Mouse (Mus musculus) neural tube, embryonic 13.5 days (tissue): ENCODE measurements around the gene Rasl10b. TPM values are rescaled to one million over a fixed set of nuclear protein-coding genes. Genes with fewer than 3 reads are reported as not detected.

ENCODE experiments used
- ATAC-seq: fragments of 200-750 bp; cut with Nextera tagmentation; 2 replicates; pipeline ENCODE4 v1.8.0; 2017; ENCODE audit warnings: low read depth, mild to moderate bottlenecking, moderate TSS enrichment, moderate library complexity
- H3K27ac ChIP-seq: fragments of 300-500 bp; sonication (generic); replicated peaks from 2 replicates; pipeline ENCODE4 v1.5.1; 2015; ENCODE audit warnings: moderate library complexity, mild to moderate bottlenecking, inconsistent platforms
- H3K27me3 ChIP-seq: fragments of 300-500 bp; sonication (generic); 2 replicates; pipeline ENCODE4 v1.6.1; 2015; ENCODE audit warnings: mild to moderate bottlenecking, inconsistent platforms
- H3K36me3 ChIP-seq: fragments of 300-500 bp; sonication (generic); 2 replicates; pipeline ENCODE4 v1.6.1; 2015; ENCODE audit warnings: mild to moderate bottlenecking, inconsistent platforms
- H3K4me1 ChIP-seq: fragments of 300-500 bp; sonication (generic); replicated peaks from 2 replicates; pipeline ENCODE4 v1.6.1; 2015; ENCODE audit warnings: inconsistent platforms
- H3K4me2 ChIP-seq: fragments of 300-500 bp; sonication (generic); 2 replicates; pipeline ENCODE4 v1.6.1; 2015; ENCODE audit warnings: inconsistent platforms, mild to moderate bottlenecking, moderate library complexity
- H3K4me3 ChIP-seq: fragments of 300-500 bp; sonication (generic); 2 replicates; pipeline ENCODE4 v1.5.1; 2015; ENCODE audit warnings: mild to moderate bottlenecking, inconsistent platforms
- H3K9ac ChIP-seq: fragments of 300-500 bp; sonication (generic); 2 replicates; pipeline ENCODE4 v1.6.1; 2015; ENCODE audit warnings: moderate library complexity, mild to moderate bottlenecking, inconsistent platforms
- H3K9me3 ChIP-seq: fragments of 300-500 bp; sonication (generic); 2 replicates; pipeline ENCODE4 v1.6.1; 2016; ENCODE audit warnings: inconsistent platforms
- WGBS: fragments of 180-500 bp; shearing (Covaris S2); methylation state at CpG from one replicate; pipeline ENCODE4 v1.1.7; 2015; 5-methylcytosine and 5-hydroxymethylcytosine counted together
- polyA plus RNA-seq: library from polyadenylated mRNA; unstranded; fragments of >200 nt; fragmentation: Nextera tagmentation; extraction: Ambion mirVana; gene quantifications from 2 replicates; pipeline ENCODE4 v1.2.1, GENCODE M21; 2015

The Rasl10b gene
- 24.2 and 25.3 TPM in 2 replicates for polyA plus RNA-seq

DNA sequence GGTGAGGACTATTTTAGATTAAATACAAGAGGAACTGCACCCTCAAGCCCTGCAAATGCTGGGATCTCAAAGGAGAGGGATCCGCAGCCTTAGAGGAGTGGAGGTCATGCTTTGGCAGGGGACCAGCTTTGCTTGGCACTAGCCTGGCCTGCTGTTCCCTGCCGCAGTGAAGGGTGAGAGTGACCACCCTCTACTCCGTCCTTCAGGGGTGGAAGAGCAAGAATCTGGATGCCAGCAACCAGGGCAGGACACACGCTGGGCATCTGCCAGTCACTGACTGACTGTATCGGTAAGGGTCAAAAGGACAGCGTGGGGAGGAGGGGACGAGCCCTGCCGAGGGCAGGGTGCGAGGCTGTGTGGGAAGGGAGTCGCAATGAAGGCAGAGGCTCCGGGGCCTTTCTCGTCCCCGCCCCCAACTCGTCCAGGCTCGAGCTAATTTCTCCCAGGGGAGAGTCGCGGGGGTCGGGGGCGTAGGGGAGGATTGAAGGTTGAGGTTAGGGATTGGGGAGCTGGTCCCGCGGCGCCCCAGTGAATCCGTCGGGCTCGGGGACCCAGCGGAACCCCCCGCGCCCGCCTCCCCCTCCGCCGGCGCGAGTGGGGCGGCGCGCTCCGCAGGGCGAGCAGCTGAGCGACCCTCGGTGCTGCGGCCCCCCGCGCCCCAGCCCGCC, at the start of gene Rasl10b:
TSS of gene Rasl10b (plus strand) at position 51 of the 668 bp plus-strand sequence.
- H3K9me3 ChIP-seq = no peaks in the 10 kb centered on the region
- H3K9ac ChIP-seq = peak within 1 kb of the TSS; percentile 96
- WGBS = 2% methylated on average over 32 of the region's 44 CpGs
- ATAC-seq = peak; percentile 90
- peak within 1 kb of the TSS; percentile 49 for H3K27ac ChIP-seq
- peaks cover 35% of the 10 kb centered on the region for H3K4me1 ChIP-seq
- no peaks in the 10 kb centered on the region for H3K36me3 ChIP-seq
- H3K4me3 ChIP-seq = peak within 1 kb of the TSS; percentile 88
- H3K4me2 ChIP-seq = peak within 1 kb of the TSS; percentile 84
- H3K27me3 ChIP-seq = peaks cover 4% of the 10 kb centered on the region; the same call in 1 of the 2 replicates

DNA sequence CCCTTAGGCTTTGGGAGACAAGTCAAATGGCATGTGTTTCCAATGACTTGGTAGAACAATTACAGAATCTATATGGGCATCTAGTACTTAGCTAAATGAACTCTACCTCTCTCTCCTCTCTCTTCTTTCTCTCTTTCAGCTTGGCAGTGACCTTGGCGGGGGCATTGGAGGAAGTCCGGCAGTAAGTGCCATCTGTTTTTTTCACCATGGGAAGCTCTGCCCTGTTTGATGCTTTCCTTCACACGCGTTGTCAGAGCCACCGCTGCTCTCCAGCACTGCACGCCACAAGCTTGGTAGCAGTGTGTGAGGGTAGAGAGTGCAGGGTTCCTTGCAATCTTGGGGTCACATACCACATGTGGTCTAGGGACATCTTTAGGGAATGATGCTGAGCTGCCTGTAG, 44.3 kb upstream of the Rasl10b start:
- H3K9ac ChIP-seq = no peak overlapping the region
- no peak for ATAC-seq
- no peaks in the 10 kb centered on the region for H3K9me3 ChIP-seq
- H3K36me3 ChIP-seq = peaks cover 46% of the 10 kb centered on the region
- H3K4me1 ChIP-seq = no peaks in the 10 kb centered on the region
- H3K27me3 ChIP-seq = no peaks in the 10 kb centered on the region
- H3K4me3 ChIP-seq = no peak overlapping the region
- no peak overlapping the region for H3K4me2 ChIP-seq
- H3K27ac ChIP-seq = no peak overlapping the region
- 89% methylated on average over 6 of the region's 6 CpGs for WGBS

DNA sequence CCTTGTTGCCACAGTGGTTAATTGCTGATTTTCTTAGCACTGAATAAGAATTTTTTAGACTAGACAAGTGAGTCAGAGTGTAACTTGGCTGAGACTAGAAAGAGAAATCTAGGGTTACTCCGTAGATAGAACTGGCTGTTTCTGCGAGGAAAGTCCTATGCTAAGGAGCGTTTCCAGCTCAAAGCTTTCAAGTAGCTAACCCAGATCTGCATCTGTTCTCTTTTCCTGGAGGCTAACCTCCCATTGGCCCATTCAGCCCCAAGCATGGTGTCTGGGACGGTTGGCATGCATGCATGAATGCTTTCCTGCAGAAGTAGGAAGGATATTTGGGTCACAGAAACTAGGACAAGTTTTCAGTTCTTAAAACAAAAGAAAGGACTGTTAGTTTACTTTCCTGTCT, 37.7 kb upstream of the Rasl10b start:
- H3K4me3 ChIP-seq = no peak overlapping the region
- ATAC-seq = no peak
- H3K4me2 ChIP-seq = no peak overlapping the region
- no peaks in the 10 kb centered on the region for H3K27me3 ChIP-seq
- 89% methylated on average over 4 of the region's 4 CpGs for WGBS
- no peak overlapping the region for H3K9ac ChIP-seq
- no peak overlapping the region for H3K27ac ChIP-seq
- H3K9me3 ChIP-seq = no peaks in the 10 kb centered on the region
- peaks cover 85% of the 10 kb centered on the region for H3K36me3 ChIP-seq
- H3K4me1 ChIP-seq = no peaks in the 10 kb centered on the region

DNA sequence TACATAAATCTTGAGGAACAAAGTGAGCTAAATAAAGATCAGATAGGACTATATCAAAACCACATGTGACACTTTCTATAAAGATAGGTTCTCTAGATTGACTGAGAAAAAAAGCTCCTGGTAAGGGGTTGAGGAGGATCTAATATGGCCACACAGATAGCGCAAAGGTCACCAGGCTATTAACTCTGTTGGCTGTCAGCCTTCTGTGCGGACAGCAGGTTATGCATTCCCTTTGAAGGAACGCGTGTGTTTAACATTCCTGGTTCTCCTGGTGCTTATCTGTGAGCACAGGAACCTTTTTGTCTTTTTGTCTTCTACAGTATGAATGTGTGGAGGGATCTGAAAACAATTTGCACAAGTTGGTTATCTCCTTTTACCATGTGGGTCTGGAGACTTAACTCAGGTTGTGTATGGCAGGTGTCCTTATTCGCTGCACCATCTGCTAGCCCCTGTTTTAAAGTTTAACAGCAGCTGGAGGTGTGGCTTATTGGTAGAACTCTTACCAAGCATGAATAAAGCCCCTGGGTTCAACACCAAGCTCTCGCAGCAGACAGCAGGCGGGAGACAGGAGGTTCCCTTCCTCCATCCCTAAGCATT, 29.1 kb upstream of the Rasl10b start:
- ATAC-seq = no peak
- no peak overlapping the region for H3K4me3 ChIP-seq
- no peak overlapping the region for H3K27ac ChIP-seq
- H3K9ac ChIP-seq = no peak overlapping the region
- H3K9me3 ChIP-seq = no peaks in the 10 kb centered on the region
- 77% methylated on average over 7 of the region's 7 CpGs for WGBS
- H3K36me3 ChIP-seq = peaks cover 40% of the 10 kb centered on the region
- no peak overlapping the region for H3K4me2 ChIP-seq
- H3K4me1 ChIP-seq = peaks cover 26% of the 10 kb centered on the region
- H3K27me3 ChIP-seq = no peaks in the 10 kb centered on the region

DNA sequence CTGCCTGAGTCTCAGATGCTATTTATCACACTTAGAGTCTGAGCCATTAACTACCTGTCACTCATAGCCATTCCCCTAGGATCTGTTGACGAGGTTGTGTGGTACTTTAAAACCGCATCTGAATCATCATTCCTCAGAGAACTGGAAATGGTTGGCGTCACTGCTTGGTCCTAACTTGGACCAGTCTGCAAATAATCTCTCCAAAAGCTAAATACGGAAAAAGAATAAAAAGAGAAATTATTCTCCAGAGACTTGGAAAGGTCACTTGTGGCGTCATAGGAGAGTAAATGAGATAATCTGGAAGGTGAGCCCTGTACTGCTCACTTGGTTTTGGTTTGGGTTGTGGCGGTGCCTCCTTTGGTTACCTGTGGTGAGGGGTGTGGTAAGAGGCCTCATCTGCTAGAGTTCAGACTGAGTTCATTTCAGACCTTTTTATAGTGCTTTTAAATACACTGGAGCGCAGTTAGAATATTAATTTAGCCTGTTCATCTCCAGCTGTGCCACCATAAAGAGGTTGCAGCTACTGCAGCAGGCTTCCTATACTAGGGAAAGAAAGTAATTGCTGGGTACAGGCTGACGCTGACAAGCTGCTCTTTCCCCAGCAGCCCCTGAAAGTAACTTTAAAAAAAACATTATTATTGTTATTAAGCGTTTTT, 25.9 kb upstream of the Rasl10b start:
- Histone ChIP-seq H3K27me3 (no peaks in the 10 kb centered on the region), H3K9ac (no peak overlapping the region), H3K4me3 (no peak overlapping the region), H3K27ac (0 out of 2 replicates have a peak overlapping the region, but pooled peaks have one; percentile 28), H3K9me3 (no peaks in the 10 kb centered on the region), H3K36me3 (peaks cover 19% of the 10 kb centered on the region), H3K4me1 (peaks cover 26% of the 10 kb centered on the region), H3K4me2 (no peak overlapping the region)
- ATAC-seq = peak; percentile 67; the same call in 1 of the 2 replicates
- 29% methylated on average over 9 of the region's 9 CpGs for WGBS

DNA sequence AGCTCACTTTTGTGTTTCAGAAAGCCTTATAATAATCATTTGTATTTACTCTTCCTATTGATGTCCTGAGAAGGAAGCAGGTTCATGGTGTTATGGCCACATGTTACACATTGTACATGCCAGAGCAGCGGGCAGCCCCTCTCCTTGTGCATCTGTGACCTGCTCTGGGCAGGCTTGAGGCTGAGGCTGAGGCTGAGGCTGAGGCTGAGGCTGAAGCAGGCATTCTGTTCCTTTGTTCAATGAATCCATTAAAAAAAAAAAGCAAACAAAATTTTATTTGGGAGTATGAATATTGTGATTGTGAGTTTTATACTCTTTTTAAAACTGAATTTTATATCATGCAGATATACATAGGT, 25.4 kb upstream of the Rasl10b start:
- H3K4me3 ChIP-seq = no peak overlapping the region
- H3K27ac ChIP-seq = 0 out of 2 replicates have a peak overlapping the region, but pooled peaks have one; percentile 34
- H3K9ac ChIP-seq = no peak overlapping the region
- peaks cover 26% of the 10 kb centered on the region for H3K4me1 ChIP-seq
- ATAC-seq = no peak
- no peaks in the 10 kb centered on the region for H3K9me3 ChIP-seq
- no peaks in the 10 kb centered on the region for H3K27me3 ChIP-seq
- H3K4me2 ChIP-seq = no peak overlapping the region
- 41% methylated on average over 1 of the region's 1 CpGs for WGBS
- H3K36me3 ChIP-seq = peaks cover 16% of the 10 kb centered on the region; the same call in 1 of the 2 replicates

DNA sequence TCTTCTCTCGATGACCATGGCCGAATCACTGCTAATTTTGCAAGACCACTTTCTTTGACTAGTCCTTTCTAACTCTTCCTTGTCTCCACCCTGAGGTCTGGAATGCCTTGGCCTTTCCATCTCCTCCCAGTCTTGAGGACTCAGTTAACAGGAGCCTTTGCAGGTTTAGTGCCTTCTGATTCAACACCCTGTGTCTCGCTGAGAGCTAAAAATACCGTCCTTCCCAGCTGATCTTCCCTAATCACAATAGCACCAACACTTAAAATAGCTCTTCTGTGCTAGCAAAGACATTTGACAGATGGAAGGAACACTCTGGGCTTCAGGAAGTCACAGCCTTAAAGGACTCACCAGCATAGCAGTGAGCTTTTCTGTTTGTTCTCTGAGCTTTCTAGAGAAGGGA, 15.9 kb upstream of the Rasl10b start:
- Histone ChIP-seq H3K27me3 (no peaks in the 10 kb centered on the region), H3K4me3 (no peak overlapping the region), H3K4me2 (no peak overlapping the region), H3K9me3 (no peaks in the 10 kb centered on the region), H3K4me1 (peaks cover 11% of the 10 kb centered on the region), H3K27ac (no peak overlapping the region), H3K36me3 (peaks cover 71% of the 10 kb centered on the region), H3K9ac (no peak overlapping the region)
- ATAC-seq = no peak
- WGBS = 93% methylated on average over 4 of the region's 4 CpGs

DNA sequence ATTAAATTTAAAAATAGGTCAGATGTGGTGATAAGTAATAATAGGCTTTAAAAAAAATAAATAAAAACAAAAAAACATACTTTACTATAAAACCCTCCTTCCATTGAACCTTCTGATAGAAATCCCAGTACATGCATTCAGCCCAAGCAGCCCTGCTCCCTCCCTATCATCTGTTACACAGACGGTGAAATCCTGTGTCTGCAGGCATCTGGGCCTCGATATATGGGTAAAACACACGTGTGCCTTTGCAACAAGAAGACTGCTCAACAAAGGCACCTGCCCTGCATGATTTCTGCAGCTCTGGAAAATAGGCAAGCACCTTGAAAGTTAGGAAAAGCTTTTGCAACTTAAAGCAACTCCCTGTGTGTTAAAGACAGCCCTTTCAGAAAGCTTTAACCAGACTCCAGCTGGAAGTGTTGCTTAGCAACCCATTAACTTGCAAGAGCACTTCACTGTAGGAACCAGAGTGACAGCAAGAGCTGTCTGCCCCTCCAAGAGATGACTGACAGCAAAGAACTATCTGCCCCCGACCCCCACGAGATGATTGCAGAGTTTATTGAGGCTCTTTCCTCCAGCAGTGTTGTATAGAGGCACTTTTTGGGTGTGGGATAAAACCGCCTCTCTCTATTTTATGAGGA, 14.0 kb upstream of the Rasl10b start:
- Histone ChIP-seq H3K27ac (no peak overlapping the region), H3K36me3 (peaks cover 76% of the 10 kb centered on the region)
- 24% methylated on average over 6 of the region's 6 CpGs for WGBS

DNA sequence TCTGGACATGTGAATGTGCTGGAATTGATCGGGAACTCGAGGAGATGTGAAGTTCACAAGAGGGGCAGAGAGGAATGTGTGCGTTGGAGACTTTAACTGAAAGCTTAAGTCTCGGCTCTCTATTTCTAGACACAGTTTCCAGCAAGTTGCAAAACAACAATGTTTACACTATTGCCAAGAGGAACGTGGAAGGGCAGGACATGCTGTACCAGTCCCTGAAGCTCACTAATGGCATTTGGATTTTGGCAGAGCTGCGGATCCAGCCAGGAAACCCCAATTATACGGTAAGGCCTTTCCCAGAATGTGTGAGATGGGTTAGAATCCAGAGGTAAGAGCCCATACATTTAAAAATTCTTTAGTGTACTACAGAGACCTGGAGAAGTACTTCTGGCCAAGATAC, 11.3 kb upstream of the Rasl10b start:
- Histone ChIP-seq H3K4me3 (no peak overlapping the region), H3K4me1 (peaks cover 11% of the 10 kb centered on the region), H3K9me3 (no peaks in the 10 kb centered on the region), H3K27ac (no peak overlapping the region), H3K27me3 (no peaks in the 10 kb centered on the region), H3K9ac (no peak overlapping the region), H3K4me2 (no peak overlapping the region), H3K36me3 (peaks cover 63% of the 10 kb centered on the region)
- whole genome bisulfite sequencing = 92% methylated on average over 7 of the region's 7 CpGs
- ATAC-seq = no peak

More for the DNA sequence above, 14.0 kb upstream of the Rasl10b start:
- H3K4me2 ChIP-seq = no peak overlapping the region
- no peak for ATAC-seq
- no peaks in the 10 kb centered on the region for H3K9me3 ChIP-seq
- no peak overlapping the region for H3K4me3 ChIP-seq
- H3K9ac ChIP-seq = no peak overlapping the region
- H3K4me1 ChIP-seq = peaks cover 11% of the 10 kb centered on the region
- H3K27me3 ChIP-seq = no peaks in the 10 kb centered on the region

DNA sequence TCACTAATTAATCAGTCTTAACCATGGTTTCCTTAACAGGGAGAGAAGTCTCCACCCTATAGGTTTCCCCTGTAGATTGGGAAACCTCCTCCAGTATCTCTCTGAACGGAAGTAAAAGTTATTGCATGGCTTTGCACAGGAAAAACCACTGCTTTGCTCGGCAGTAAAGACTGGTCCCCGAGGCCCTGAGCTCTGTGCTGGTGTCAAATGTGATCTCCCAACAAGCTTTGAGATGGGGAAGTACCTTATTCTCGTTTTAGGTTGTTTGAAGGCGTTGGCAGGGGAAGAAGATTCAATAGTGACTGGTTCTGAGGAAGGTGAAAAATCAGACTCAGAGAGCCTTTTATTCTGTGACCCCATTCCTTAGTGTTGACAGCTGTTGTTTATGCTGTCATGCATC, 10.2 kb upstream of the Rasl10b start:
- no peaks in the 10 kb centered on the region for H3K9me3 ChIP-seq
- no peaks in the 10 kb centered on the region for H3K27me3 ChIP-seq
- no peak for ATAC-seq
- H3K9ac ChIP-seq = no peak overlapping the region
- H3K4me1 ChIP-seq = peaks cover 11% of the 10 kb centered on the region
- WGBS = 82% methylated on average over 5 of the region's 5 CpGs
- H3K27ac ChIP-seq = no peak overlapping the region
- H3K4me3 ChIP-seq = no peak overlapping the region
- H3K4me2 ChIP-seq = no peak overlapping the region
- H3K36me3 ChIP-seq = peaks cover 62% of the 10 kb centered on the region

DNA sequence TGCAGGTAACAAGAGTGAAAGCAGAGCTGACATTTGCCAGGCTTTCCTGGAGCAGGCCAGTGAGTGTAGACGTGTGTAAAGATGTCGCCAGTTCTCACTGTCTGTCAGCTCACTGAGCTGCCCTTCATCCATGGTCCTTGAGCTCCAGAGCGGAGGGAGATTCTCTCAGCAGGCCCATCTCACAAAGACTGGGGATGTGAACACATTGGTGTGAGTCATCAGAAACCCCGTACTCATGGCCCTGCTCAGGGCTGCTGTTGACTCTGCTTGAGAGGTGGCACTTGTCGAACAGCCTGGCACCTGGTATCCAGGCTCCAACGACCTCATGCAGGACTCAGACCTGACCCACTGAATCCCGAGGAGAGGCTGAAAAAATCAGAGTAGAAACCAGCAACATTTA, 5.2 kb upstream of the Rasl10b start:
- Histone ChIP-seq H3K9ac (no peak overlapping the region), H3K9me3 (no peaks in the 10 kb centered on the region), H3K27ac (no peak overlapping the region), H3K4me2 (no peak overlapping the region), H3K36me3 (peaks cover 34% of the 10 kb centered on the region), H3K4me1 (no peaks in the 10 kb centered on the region), H3K27me3 (no peaks in the 10 kb centered on the region), H3K4me3 (no peak overlapping the region)
- ATAC-seq = no peak
- 92% methylated on average over 7 of the region's 7 CpGs for WGBS

DNA sequence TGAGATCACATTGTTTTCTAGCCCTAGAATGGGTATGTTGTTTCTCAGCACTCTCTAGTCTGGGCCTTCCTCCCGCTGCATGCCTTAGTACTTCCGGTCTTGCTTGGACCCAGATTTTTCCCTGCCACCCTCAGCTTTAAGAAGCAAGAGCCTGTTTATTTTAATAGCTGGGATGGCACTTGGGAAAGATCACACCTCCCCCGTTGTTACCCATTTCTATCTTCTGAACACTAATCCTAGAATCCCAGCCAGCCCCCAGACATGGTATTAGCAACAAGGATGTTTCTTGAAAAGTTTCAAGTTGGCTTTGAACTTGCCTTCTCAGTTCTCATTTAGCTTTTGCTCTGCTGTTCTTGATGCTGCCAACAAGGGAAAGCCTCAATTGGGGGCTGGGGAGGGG, 2.5 kb upstream of the Rasl10b start:
- no peak overlapping the region for H3K4me3 ChIP-seq
- H3K36me3 ChIP-seq = peaks cover 21% of the 10 kb centered on the region
- H3K4me2 ChIP-seq = no peak overlapping the region
- no peak overlapping the region for H3K27ac ChIP-seq
- H3K9me3 ChIP-seq = no peaks in the 10 kb centered on the region
- peaks cover 20% of the 10 kb centered on the region for H3K4me1 ChIP-seq
- 83% methylated on average over 3 of the region's 3 CpGs for WGBS
- H3K9ac ChIP-seq = no peak overlapping the region
- ATAC-seq = no peak
- no peaks in the 10 kb centered on the region for H3K27me3 ChIP-seq
